Mouse (Mus musculus) c-Kit-positive CD71-positive TER-119-positive erythroid progenitor cells, embryonic 14.5 days (primary cell): ENCODE measurements around the gene Plrg1.

Experiments
- DNase-seq: peaks from one replicate; pipeline ENCODE4 v3.0.0-alpha.2; 2013; ENCODE audit warnings: low spot score

Plrg1 gene

DNA sequence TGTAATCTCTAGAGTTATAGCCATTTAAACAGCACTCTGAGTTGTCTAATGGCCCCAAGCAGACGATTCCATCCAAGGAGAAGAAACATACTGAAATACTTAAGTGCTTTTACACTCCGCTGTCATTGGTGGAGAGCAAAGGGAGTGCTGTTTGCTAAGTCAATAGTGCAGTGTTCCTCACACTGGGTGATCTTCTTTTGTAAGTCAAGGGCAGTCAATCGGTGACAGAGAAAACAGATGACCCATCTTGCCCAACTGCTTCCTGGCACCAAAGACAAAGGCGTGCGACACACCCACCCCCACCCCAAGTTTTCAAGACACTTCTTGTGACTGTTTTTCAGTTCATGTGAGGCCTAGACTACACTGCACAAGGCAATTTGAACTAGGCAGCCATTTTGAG, 3.2 kb upstream of the Plrg1 start:
- DNase-seq = no peak

DNA sequence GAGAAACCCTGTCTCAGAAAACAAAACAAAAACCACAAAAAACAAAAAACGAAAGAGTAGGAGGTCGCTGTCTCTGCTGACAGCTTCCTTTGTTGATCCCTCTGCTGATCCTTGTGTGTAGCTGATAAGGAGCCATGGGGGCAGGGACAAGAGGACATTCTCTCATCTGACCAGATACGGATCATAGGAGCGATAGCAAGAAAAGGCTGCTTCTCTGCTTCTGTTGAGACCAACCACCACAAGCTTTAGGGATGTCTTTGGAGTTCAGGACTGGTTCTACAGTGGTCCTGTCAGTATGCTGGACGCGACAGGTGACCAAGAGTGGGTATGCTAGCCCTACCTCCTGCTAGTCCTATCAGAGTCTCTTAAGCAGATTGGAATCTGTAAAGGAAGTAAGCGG, 2.2 kb upstream of the Plrg1 start:
- DNase-seq = no peak

DNA sequence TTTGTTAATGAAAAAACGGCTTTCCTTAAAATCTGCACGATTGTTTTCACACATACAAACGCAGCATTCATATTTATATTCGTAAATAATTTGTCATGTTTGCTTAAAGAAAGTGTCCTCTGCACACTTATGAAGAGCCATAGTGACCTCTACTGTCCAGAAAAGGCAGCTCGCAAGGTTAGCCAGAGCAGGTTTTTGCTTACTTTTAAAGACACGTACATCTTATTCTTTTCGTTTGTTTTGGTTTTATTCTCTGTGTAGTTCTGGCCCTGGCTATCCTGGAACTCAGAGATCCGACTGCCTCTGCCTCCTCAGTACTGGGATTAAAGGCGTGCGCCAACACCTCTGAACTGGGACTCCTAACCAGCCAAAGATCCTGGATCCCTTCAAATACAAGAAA, 1.6 kb upstream of the Plrg1 start:
- DNase-seq = peak; percentile 22

DNA sequence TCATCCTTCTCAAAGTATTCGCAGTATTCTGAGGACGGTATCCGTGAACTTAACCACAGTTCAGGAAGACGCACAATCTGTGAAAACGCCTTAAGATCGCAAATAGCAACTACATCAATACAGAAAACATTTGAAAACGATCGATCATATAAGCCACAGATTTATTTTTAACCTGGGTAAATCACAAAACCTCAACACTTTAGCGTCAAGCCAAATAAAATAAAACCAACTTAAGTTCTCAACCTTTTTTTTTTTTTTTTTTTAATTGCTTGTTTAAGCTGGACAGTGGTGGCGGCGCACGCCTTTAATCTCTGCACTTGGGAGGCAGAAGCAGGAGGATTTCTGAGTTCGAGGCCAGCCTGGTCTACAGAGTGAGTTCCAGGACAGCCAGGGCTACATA, 563 bp upstream of the Plrg1 start:
- no peak for DNase-seq

DNA sequence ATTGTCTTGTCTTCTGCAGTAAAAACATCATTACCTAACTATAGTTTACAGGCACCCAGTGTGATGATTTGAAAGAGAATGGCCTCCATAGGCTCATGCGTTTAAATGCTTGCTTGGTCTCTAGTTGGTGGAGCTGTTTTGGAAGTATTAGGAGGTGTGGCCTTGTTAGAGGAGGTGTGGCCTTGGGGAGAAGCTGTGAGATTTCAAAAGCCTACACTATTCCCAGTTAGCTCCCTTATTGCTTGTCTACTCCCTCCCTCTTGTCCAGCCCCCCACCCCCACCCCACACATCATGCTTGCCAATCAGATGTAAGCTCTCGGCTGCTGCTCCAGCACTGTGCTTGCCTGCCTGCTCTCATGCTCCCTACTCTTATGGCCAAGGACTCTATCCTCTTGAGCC, 1.7 kb downstream of the Plrg1 start:
- DNase-seq = no peak

DNA sequence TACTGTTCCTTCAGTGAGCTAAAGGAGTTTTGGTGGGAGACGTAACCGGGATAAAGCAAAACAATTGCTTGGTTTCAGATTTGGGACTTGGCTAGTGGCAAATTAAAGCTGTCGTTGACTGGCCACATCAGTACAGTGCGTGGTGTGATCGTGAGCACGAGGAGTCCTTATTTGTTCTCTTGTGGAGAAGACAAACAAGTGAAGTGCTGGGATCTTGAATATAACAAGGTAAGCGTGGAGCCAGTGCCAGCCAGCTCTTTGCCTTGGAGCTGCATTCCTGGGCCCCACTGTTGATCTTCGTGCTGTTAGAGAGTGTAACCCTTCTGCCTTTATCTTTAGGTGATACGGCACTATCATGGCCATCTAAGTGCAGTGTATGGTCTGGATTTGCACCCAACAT, 12.6 kb downstream of the Plrg1 start:
- DNase-seq = no peak

DNA sequence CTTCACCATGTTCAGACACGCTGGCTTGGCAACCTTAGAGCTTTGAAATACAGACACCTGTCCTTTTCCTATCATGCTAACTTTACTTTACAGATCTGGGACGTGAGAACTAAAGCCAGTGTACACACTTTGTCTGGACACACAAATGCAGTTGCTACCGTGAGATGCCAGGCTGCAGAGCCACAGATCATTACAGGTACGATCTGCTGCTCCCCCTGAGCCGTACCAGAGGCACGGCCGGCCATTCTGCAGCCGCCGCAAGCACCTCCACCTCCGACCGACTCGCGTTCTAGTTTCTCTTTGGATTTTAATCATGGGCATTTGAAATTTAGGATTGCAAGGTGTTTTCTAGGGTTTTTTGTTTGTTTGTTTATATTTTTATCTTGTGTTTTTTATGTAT, 13.5 kb downstream of the Plrg1 start:
- DNase-seq = no peak

DNA sequence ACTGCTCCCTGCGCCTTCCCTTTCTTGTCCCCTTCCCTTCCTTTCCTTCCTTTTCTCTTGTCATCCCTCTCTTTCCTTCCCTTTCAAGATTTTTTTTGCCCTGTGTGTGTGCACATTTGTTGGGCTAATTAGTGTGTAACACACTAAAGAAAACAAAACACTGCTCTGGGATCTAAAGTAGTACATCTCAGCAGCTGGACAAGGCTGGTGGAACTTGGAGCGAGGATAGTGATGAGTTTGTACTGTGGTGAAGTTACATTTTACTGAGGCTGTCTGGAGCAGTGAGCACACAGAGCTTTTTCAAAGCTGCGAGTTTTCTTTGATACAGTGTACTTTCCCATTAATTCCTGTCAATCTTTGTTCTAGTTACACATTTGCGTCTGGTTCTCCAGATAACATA, 14.9 kb downstream of the Plrg1 start:
- DNase-seq = no peak

DNA sequence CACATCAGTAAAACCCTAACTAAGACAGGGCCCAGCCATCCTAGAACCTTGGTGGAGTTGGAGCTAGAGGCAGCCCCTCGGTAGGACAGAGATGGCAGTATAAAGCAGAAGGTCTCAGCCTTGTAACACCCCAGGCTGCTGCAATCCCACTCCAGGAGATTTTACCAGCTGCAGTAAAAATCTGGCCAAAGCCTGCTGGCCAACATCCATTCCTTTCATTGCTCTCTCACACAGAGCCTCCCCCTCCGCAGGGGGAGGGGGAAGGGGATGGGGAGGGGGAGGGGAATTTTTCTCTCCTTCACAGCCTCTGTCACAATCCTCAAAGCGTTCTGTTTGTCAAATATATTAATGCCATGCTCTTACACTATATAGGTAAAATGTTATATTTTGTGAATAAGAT, 21.2 kb downstream of the Plrg1 start:
- no peak for DNase-seq

DNA sequence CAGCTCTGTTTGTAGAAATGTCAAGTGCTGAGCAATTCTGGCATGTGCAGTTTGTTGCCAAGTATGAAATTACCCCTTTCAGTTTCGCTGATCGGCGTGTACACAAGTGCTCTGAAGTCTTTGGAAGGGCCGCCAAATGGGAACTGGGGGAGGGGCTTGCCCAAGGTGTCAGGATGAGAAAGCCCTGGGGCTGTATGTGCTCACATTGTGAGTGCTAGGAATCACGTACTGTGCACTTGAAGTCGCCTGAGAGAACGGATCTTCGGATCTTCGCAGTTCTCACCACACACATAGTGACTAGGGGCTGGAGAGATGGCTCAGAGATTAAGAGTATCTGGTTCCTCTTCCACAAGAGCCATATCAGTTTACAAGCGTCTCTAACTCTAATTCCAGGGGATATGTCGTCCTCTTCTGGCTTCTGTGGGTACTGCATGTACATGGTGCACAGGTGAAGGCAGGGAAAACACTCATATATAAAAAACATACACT, 25.3 kb downstream of the Plrg1 start:
- peak; percentile 36 for DNase-seq

DNA sequence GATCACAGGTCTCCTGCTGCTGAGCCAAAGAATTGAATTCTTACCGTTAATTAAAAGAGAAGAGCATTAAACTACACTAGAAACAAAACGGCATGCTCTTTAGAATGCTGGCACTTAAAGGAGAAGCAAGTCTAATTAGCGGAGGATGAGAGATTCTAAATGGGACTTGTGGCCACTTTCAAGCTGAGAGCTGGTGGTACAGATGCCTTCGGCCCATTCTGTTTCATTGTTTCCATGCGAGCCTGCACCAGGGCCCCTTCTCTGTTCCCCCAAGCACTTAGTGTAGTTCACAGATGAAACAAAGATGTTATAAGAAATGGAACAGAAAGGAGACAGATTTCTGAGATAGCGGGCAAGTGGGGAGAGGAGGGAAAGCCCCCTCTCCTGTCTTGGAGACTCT, 42.3 kb downstream of the Plrg1 start:
- no peak for DNase-seq

DNA sequence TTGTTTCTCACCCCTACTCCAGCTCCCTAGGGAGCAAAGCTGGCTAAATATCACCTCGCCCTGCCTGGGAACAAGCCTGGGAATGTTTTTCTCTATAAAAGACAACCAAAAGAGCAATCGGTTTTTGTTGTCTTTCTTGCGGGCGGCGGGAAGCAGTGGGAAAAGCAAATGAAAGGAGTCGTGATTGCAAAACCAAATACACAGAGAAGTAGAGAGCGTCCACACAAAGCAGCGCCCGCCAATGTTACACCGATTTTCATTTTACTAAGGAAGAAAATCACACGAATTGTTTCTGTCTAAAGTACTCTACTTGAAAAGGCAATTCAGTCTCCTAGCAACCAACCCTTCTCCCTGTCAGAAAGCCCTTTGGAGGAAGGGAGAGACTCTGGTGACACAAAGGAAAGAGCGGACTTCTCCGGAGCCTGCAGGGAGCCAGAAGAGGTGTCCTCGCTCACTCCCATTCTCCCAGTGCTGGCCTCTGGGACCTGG, 43.3 kb downstream of the Plrg1 start:
- DNase-seq = no peak

DNA sequence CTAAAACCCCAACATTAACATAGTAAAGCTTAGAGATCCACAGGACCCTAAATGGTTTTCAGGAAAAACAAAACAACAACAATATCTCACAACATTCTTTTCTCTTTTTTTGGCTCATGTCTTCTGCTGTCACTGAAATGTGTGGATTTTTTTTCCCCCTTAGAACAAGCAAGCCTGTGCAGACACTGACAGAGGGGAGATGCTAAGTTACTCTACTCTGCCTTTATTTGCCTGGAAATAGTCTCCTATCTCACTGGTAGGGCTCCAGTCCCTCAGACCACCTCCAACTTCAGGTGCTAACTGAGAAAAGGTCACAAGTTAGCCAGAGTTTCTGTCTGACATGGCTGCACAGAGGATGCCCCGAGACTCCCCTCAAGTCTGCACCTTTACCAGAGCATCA, 43.8 kb downstream of the Plrg1 start:
- DNase-seq = no peak

DNA sequence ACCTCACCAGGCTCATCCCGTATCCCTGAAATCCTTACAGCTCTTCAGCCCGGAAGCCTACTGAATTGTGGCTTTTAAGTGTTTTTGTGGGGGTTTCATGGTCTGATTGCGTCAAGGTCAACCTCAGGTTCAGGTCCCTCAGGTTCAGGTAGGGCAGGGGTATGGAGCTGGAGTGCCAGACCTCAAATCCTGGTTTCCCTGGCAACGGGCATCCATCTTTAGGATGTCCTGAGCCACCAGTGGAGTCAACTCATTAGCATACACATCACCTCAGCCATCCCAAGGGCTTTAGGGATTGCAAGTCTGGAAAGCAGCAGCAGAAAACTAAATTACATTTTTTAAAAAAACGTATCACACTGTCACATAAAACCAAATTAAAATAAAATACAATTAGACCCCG, 44.3 kb downstream of the Plrg1 start:
- no peak for DNase-seq

DNA sequence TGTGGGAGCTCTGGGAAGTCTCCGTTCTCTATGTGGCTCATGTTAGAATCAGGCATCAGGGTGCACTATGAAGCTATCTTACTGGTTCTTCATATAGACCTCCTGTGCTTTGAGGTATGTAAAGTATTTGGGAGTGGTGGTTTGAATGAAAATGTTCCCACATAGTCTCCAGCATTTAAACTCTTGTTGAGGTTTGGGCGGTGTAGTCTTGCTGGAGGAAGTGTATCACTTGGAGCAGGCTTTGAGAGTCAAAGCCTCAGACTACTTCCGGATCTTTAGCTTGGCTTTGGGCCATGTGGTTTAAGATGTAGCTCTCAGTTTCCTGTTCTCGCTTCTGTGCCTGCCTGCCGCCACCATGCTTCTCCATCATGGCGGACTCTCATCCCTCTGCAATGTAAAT, 47.0 kb downstream of the Plrg1 start:
- no peak for DNase-seq

DNA sequence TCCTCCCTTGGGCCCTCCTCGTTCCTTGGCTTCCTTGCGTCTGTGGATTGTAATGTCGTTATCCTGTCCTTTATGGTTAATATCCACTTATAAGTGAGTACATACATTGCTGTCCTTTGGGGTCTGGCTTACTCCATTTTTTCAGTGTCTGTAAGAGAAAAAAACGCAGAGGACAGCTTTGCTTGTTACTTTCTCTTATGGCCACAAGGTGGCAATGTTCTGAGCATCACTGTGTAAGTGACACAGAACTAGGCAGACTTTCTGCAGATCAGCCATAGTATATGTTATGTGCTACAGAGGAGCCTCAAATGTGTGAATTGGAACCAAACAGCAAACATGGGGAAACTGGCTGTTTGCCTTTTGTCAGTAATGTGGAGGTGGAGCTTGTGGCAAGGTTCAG, 54.8 kb downstream of the Plrg1 start:
- DNase-seq = no peak

DNA sequence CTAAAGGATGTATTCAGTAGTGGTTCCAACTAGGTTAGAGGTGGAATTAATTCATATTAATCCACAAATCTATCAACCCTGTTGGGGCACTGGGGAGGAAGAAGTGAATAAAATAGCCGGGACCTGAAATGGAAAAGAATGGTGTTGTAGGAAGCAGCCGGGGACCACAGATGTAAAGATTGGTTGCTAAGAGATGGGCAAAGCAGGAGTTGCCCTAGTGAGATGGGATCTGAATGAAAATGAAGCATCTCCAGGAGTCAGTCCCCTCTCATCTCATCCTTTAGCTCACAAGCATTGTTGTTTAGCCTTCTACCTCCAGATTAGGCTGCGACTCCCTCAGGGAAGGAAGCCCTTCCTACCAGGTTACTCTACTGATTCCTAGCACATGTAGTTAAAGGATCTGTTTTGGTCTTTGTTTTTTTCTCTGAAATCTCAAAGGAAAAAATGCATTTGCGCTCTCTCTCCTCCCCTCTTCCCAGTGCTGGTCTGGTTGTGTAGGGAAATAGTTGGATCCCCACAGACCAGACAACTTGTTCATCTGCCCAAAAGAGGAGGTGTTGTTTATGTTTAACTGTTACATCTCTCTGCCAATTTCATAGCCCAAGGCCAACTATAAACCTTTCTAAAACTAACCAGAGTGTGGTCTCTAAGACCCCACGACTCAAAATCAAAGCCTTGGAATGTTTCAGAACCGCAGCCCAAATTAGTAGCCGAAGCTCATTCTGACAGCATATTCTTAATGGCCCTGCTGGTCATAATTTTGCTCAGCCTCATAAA, 56.4 kb downstream of the Plrg1 start:
- no peak for DNase-seq

DNA sequence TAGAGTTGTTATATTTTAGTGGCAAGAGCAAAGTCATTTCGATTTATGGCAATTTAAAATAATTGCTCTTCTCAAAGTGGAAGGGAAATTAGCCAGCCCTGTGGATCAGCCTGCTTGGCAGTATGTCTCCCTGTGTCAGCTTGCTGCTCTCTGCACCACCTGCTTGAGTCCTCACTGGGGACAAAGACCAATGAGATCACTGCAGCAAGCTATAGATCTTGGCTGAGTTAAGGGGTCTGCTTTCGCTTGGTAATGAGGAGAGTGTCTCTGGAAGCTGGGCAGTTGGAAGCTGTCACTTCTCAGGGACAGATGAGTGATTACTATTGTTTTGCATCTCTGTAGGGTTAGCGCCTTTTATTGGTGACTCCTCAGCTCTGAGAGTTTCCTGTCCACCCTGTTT, 57.5 kb downstream of the Plrg1 start:
- no peak for DNase-seq

DNA sequence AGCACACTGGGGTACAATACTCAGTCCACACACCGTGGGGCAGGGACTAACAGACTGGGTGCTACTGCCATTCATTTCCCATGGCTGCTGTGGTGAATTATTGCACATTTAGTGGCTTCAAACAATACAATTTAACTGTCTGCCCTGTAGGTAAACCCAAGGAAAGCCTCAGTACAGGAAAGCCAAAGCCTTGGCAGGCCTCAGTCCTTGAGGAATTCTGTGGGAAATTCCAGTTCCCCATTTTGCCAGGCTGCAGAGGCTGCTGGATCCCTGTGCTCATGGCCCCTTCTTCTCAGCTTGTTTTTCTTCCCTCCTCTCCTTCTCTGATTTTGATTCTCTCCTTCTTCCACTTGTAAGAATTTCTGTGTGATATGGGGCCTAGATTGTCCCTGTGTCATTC, 59.6 kb downstream of the Plrg1 start:
- no peak for DNase-seq

DNA sequence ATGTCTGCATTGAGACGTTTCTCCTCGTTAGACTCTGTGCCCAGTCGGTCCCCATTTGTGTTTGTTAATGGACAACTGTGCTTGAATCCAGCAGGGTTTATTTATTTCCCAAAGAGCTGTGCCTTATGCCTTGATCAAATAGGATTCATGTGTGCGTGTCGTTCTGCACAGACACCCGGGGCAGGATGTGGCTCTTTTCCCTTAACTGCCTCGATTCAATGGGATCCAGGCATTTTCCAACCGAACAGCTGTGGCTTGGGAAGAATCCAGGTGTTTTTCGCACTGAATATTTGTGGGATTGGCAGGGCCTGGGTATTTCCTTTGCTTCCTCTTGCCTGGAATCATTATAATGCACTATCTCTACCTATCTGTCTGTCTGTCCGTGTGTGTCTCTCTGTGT, 62.3 kb downstream of the Plrg1 start:
- no peak for DNase-seq
